Mouse (Mus musculus): Measurements from ENCODE around the gene Hdac7. TPM values are rescaled to one million over a fixed set of nuclear protein-coding genes. Genes with fewer than 3 reads are reported as not detected.

The Hdac7 gene
- polyA plus RNA-seq, 1 experiment from 2014 or later = 26.6 TPM

- H3K4me2 ChIP-seq (replicated peaks) = no peak overlapping the region
- peaks cover 14% of the 10 kb centered on the region for H3K4me1 ChIP-seq
- no peaks in the 10 kb centered on the region for H3K27me3 ChIP-seq
- H3K36me3 ChIP-seq = no peaks in the 10 kb centered on the region
- WGBS = 17% methylated on average over 12 of the region's 12 CpGs
- H3K9me3 ChIP-seq = no peaks in the 10 kb centered on the region
- H3K4me3 ChIP-seq = no peak overlapping the region
- H3K27ac ChIP-seq (replicated peaks) = peak overlapping the region; percentile 20
- H3K9ac ChIP-seq (replicated peaks) = no peak overlapping the region
- ATAC-seq (replicated peaks) = peak; percentile 82
These were observed 93.6 kb downstream of the Hdac7 start for GRCm38 (mm10) chr15:97750697-97751096.

- 88% methylated on average over 13 of the region's 13 CpGs for WGBS
- Histone ChIP-seq H3K4me2 (replicated peaks) (no peak overlapping the region), H3K4me3 (no peak overlapping the region), H3K27ac (replicated peaks) (peak overlapping the region; percentile 20; the same call in 1 of the 2 replicates), H3K36me3 (no peaks in the 10 kb centered on the region), H3K9me3 (no peaks in the 10 kb centered on the region), H3K27me3 (no peaks in the 10 kb centered on the region), H3K4me1 (peaks cover 14% of the 10 kb centered on the region), H3K9ac (replicated peaks) (no peak overlapping the region)
- 0 out of 2 replicates have a peak, but pooled peaks have one; percentile 12 for ATAC-seq (replicated peaks)
These were observed 94.5 kb downstream of the Hdac7 start for GRCm38 (mm10) chr15:97749841-97750240.

DNA sequence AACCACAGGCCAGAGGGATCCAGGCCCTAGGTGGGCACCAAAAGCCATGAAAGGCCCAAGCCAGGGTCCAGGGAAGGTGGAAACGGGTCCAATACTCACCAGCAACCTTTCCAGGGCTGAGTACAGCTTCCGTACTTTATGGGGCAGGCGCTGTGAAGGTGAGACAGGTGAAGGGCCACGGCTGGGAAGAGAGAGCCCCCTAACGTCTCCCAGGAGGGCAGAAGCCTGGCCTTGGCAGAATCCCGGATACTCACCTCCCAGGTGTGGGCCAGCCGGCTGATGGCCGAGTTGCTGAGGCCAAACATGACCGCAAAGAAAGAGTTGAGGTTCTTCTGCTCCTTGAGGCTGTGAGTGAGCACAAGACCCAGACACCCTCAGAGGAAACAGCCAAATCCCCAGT, 94.9 kb downstream of the Hdac7 start:
- no peak overlapping the region for H3K9ac ChIP-seq (replicated peaks)
- WGBS = 93% methylated on average over 9 of the region's 9 CpGs
- H3K4me2 ChIP-seq (replicated peaks) = no peak overlapping the region
- no peaks in the 10 kb centered on the region for H3K9me3 ChIP-seq
- no peaks in the 10 kb centered on the region for H3K36me3 ChIP-seq
- H3K4me3 ChIP-seq = no peak overlapping the region
- no peak overlapping the region for H3K27ac ChIP-seq (replicated peaks)
- no peak for ATAC-seq (replicated peaks)
- peaks cover 14% of the 10 kb centered on the region for H3K4me1 ChIP-seq
- H3K27me3 ChIP-seq = no peaks in the 10 kb centered on the region

GRCm38 (mm10) chr15:97748964-97749363, 95.3 kb downstream of the Hdac7 start:
- Histone ChIP-seq H3K4me1 (peaks cover 14% of the 10 kb centered on the region), H3K4me3 (no peak overlapping the region), H3K4me2 (replicated peaks) (no peak overlapping the region), H3K36me3 (no peaks in the 10 kb centered on the region), H3K9me3 (no peaks in the 10 kb centered on the region), H3K27ac (replicated peaks) (no peak overlapping the region), H3K27me3 (no peaks in the 10 kb centered on the region), H3K9ac (replicated peaks) (no peak overlapping the region)
- ATAC-seq (replicated peaks) = no peak
- 88% methylated on average over 4 of the region's 4 CpGs for WGBS

GRCm38 (mm10) chr15:97748309-97748708, 96.0 kb downstream of the Hdac7 start:
- no peak for ATAC-seq (replicated peaks)

GRCm38 (mm10) chr15:97747486-97747885, 96.8 kb downstream of the Hdac7 start:
- H3K4me1 ChIP-seq = peaks cover 14% of the 10 kb centered on the region
- H3K9me3 ChIP-seq = no peaks in the 10 kb centered on the region
- no peak overlapping the region for H3K27ac ChIP-seq (replicated peaks)
- WGBS = 84% methylated on average over 4 of the region's 4 CpGs
- H3K27me3 ChIP-seq = no peaks in the 10 kb centered on the region
- no peak overlapping the region for H3K4me3 ChIP-seq
- no peak overlapping the region for H3K9ac ChIP-seq (replicated peaks)
- no peak overlapping the region for H3K4me2 ChIP-seq (replicated peaks)
- no peak for ATAC-seq (replicated peaks)
- no peaks in the 10 kb centered on the region for H3K36me3 ChIP-seq

More at GRCm38 (mm10) chr15:97748309-97748708, 96.0 kb downstream of the Hdac7 start:
- Histone ChIP-seq H3K9ac (replicated peaks) (no peak overlapping the region), H3K4me2 (replicated peaks) (no peak overlapping the region), H3K4me1 (peaks cover 14% of the 10 kb centered on the region), H3K36me3 (no peaks in the 10 kb centered on the region), H3K9me3 (no peaks in the 10 kb centered on the region), H3K27ac (replicated peaks) (no peak overlapping the region), H3K4me3 (no peak overlapping the region), H3K27me3 (no peaks in the 10 kb centered on the region)
- WGBS = 60% methylated on average over 10 of the region's 10 CpGs

DNA sequence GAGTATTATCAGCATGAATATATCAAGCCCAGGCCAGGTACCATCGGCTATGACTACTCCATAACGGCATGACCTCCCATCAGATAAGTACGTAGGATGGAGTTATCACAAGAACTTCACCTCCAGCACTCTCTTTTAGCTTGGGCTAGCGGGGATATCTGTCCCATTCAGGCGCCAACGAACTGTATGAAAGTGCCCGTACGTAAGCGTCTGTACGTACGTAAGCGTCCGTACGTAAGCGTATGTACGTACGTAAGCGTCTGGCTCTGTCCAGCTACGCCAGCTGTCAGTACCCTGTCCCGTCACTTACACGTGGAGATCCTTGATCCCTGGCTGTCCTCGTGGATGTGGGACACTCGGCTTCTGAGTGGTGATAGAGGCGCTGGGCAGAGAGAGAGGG, 97.6 kb downstream of the Hdac7 start:
- Histone ChIP-seq H3K27me3 (no peaks in the 10 kb centered on the region), H3K27ac (replicated peaks) (no peak overlapping the region), H3K4me3 (no peak overlapping the region), H3K36me3 (no peaks in the 10 kb centered on the region), H3K9ac (replicated peaks) (no peak overlapping the region), H3K4me1 (peaks cover 14% of the 10 kb centered on the region), H3K9me3 (no peaks in the 10 kb centered on the region), H3K4me2 (replicated peaks) (no peak overlapping the region)
- WGBS = 95% methylated on average over 24 of the region's 24 CpGs
- no peak for ATAC-seq (replicated peaks)

- H3K9me3 ChIP-seq = no peaks in the 10 kb centered on the region
- ATAC-seq (replicated peaks) = no peak
- H3K27me3 ChIP-seq = no peaks in the 10 kb centered on the region
- no peak overlapping the region for H3K4me3 ChIP-seq
- H3K27ac ChIP-seq (replicated peaks) = no peak overlapping the region
- H3K4me2 ChIP-seq (replicated peaks) = no peak overlapping the region
- H3K36me3 ChIP-seq = no peaks in the 10 kb centered on the region
- H3K9ac ChIP-seq (replicated peaks) = no peak overlapping the region
- peaks cover 14% of the 10 kb centered on the region for H3K4me1 ChIP-seq
- WGBS = 91% methylated on average over 10 of the region's 10 CpGs
These were observed 98.0 kb downstream of the Hdac7 start for GRCm38 (mm10) chr15:97746278-97746677.

DNA sequence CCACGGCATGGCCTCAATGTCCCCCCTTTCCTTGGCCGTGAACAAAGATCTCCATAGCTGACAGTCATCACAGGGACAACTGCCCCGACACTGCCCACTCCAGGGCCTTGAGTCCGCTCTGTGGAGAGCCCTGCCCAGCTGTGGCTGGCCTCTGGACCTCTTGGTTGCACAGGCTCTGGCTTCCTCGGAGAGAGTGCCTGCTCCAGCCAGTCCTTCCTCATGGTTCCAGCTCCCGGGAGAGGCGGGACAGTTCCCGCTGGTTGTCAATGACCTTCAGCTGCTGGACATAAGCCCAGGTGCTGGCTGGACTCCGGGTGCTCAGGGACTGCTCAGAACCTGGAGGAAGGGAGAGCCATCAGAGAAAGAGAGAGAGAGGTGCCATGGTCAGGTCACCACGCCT, 99.0 kb downstream of the Hdac7 start:
- Histone ChIP-seq H3K9ac (replicated peaks) (no peak overlapping the region), H3K27me3 (no peaks in the 10 kb centered on the region), H3K9me3 (no peaks in the 10 kb centered on the region), H3K4me3 (no peak overlapping the region), H3K4me1 (peaks cover 5% of the 10 kb centered on the region), H3K27ac (replicated peaks) (no peak overlapping the region), H3K4me2 (replicated peaks) (no peak overlapping the region), H3K36me3 (no peaks in the 10 kb centered on the region)
- WGBS = 77% methylated on average over 10 of the region's 10 CpGs
- ATAC-seq (replicated peaks) = no peak

GRCm38 (mm10) chr15:97744930-97745329, 99.4 kb downstream of the Hdac7 start:
- Histone ChIP-seq H3K27ac (replicated peaks) (no peak overlapping the region), H3K4me3 (no peak overlapping the region), H3K4me1 (peaks cover 1% of the 10 kb centered on the region), H3K4me2 (replicated peaks) (no peak overlapping the region), H3K27me3 (no peaks in the 10 kb centered on the region), H3K9ac (replicated peaks) (no peak overlapping the region), H3K36me3 (no peaks in the 10 kb centered on the region), H3K9me3 (no peaks in the 10 kb centered on the region)
- 67% methylated on average over 10 of the region's 10 CpGs for WGBS
- ATAC-seq (replicated peaks) = no peak

GRCm38 (mm10) chr15:97743961-97744525, 100.3 kb downstream of the Hdac7 start:
- no peak for ATAC-seq (replicated peaks)
- Histone ChIP-seq H3K4me3 (no peak overlapping the region), H3K4me1 (no peaks in the 10 kb centered on the region), H3K27ac (replicated peaks) (no peak overlapping the region), H3K36me3 (no peaks in the 10 kb centered on the region), H3K27me3 (no peaks in the 10 kb centered on the region), H3K9ac (replicated peaks) (no peak overlapping the region), H3K9me3 (no peaks in the 10 kb centered on the region), H3K4me2 (replicated peaks) (no peak overlapping the region)
- WGBS = 75% methylated on average over 12 of the region's 12 CpGs

DNA sequence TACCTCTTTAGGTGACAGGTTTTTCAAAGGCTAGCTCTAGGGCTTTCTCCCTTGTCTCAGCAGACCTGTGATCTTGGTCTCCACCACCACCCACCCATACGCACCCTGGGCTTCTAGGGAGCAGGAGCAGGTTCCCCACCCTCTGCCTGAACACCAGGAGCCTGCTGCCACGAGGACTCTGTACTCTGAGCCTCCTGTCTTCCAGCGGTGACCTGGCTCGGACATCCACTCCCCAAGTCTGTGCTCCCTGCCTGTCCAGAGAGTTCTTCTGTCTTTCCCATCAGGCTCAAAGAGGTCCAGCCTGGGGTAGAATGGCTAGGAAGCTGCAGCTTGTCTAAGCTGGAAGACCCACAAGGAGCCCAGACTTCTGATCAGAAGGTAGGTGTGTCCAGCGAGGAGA, 101.1 kb downstream of the Hdac7 start:
- Histone ChIP-seq H3K4me2 (replicated peaks) (no peak overlapping the region), H3K9me3 (no peaks in the 10 kb centered on the region), H3K4me1 (no peaks in the 10 kb centered on the region), H3K36me3 (no peaks in the 10 kb centered on the region), H3K27me3 (no peaks in the 10 kb centered on the region), H3K4me3 (no peak overlapping the region), H3K9ac (replicated peaks) (no peak overlapping the region), H3K27ac (replicated peaks) (no peak overlapping the region)
- 88% methylated on average over 5 of the region's 5 CpGs for WGBS
- ATAC-seq (replicated peaks) = no peak

Measured in forebrain, embryonic 15.5 days (tissue).